Mouse (Mus musculus) embryonic facial prominence, embryonic 15.5 days (tissue): ENCODE data around the gene Bmt2. TPM values are rescaled to one million over a fixed set of nuclear protein-coding genes. Genes with fewer than 3 reads are reported as not detected.
A peak's percentile ranks its signal among the peaks of the same experiment; 100 is the strongest.

Experiments used
- ATAC-seq: fragments of 200-750 bp; cut with Nextera tagmentation; 2 replicates; pipeline ENCODE4 v1.8.0; 2017; ENCODE audit warnings: low read depth, moderate TSS enrichment; ENCODE audit not compliant: insufficient number of reproducible peaks, low FRiP score, low TSS enrichment
- H3K27ac ChIP-seq: fragments of 300-500 bp; sonication (generic); replicated peaks from 2 replicates; pipeline ENCODE4 v1.5.1; 2015; ENCODE audit warnings: mild to moderate bottlenecking, inconsistent platforms
- H3K27me3 ChIP-seq: fragments of 300-500 bp; sonication (generic); 2 replicates; pipeline ENCODE4 v1.6.1; 2015; ENCODE audit warnings: inconsistent platforms
- H3K36me3 ChIP-seq: fragments of 300-500 bp; sonication (generic); 2 replicates; pipeline ENCODE4 v1.6.1; 2015; ENCODE audit warnings: mild to moderate bottlenecking, inconsistent platforms
- H3K4me1 ChIP-seq: fragments of 300-500 bp; sonication (generic); 2 replicates; pipeline ENCODE4 v1.6.1; 2015; ENCODE audit warnings: inconsistent platforms
- H3K4me2 ChIP-seq: fragments of 300-500 bp; sonication (generic); replicated peaks from 2 replicates; pipeline ENCODE4 v1.6.1; 2015; ENCODE audit warnings: mild to moderate bottlenecking, inconsistent platforms
- H3K4me3 ChIP-seq: fragments of 300-500 bp; sonication (generic); replicated peaks from 2 replicates; pipeline ENCODE4 v1.5.1; 2015; ENCODE audit warnings: mild to moderate bottlenecking, inconsistent platforms
- H3K9ac ChIP-seq: fragments of 300-500 bp; sonication (generic); 2 replicates; pipeline ENCODE4 v1.6.1; 2015; ENCODE audit warnings: inconsistent platforms
- H3K9me3 ChIP-seq: fragments of 300-500 bp; sonication (generic); replicated peaks from 2 replicates; pipeline ENCODE4 v1.6.1; 2016; ENCODE audit warnings: inconsistent platforms
- WGBS: fragments of 180-500 bp; shearing (Covaris S2); methylation state at CpG from one replicate; pipeline ENCODE4 v1.1.7; 2015; 5-methylcytosine and 5-hydroxymethylcytosine counted together
- polyA plus RNA-seq: library from polyadenylated mRNA; unstranded; fragments of >200 nt; fragmentation: Nextera tagmentation; extraction: Ambion mirVana; gene quantifications from 2 replicates; pipeline ENCODE4 v1.2.1, GENCODE M21; 2015

The Bmt2 gene
- 15.6 and 16.9 TPM in 2 replicates for polyA plus RNA-seq

- WGBS = under 1% methylated on average over 37 of the region's 37 CpGs
- Histone ChIP-seq H3K27me3 (no peaks in the 10 kb centered on the region), H3K4me3 (peak within 1 kb of the TSS; percentile 77), H3K4me1 (0 out of 2 replicates have a peak, but pooled peaks cover 4% of the 10 kb centered on the region), H3K36me3 (no peaks in the 10 kb centered on the region), H3K9ac (peak within 1 kb of the TSS; percentile 85), H3K4me2 (peak within 1 kb of the TSS; percentile 62), H3K9me3 (no peaks in the 10 kb centered on the region), H3K27ac (peak within 1 kb of the TSS; percentile 96)
- peak; percentile 99 for ATAC-seq
These were observed at the start of gene Bmt2 for GRCm38 (mm10) chr6:13677818-13678282. Gene Bmt2 (minus strand): TSS chr6:13677966.

GRCm38 (mm10) chr6:13722166-13722565 is 44.4 kb upstream of the Bmt2 start:
- 85% methylated on average over 3 of the region's 3 CpGs for WGBS
- H3K9me3 ChIP-seq = no peaks in the 10 kb centered on the region

GRCm38 (mm10) chr6:13714867-13715266 is 37.1 kb upstream of the Bmt2 start:
- ATAC-seq = no peak
- no peaks in the 10 kb centered on the region for H3K4me1 ChIP-seq
- no peaks in the 10 kb centered on the region for H3K9me3 ChIP-seq
- no peaks in the 10 kb centered on the region for H3K27me3 ChIP-seq
- 86% methylated on average over 3 of the region's 3 CpGs for WGBS
- no peak overlapping the region for H3K9ac ChIP-seq
- no peak overlapping the region for H3K4me3 ChIP-seq
- H3K4me2 ChIP-seq = no peak overlapping the region
- H3K36me3 ChIP-seq = no peaks in the 10 kb centered on the region
- no peak overlapping the region for H3K27ac ChIP-seq

More at GRCm38 (mm10) chr6:13722166-13722565, 44.4 kb upstream of the Bmt2 start:
- no peaks in the 10 kb centered on the region for H3K36me3 ChIP-seq
- no peak overlapping the region for H3K4me3 ChIP-seq
- H3K4me1 ChIP-seq = no peaks in the 10 kb centered on the region
- no peaks in the 10 kb centered on the region for H3K27me3 ChIP-seq
- no peak overlapping the region for H3K27ac ChIP-seq
- H3K4me2 ChIP-seq = no peak overlapping the region
- ATAC-seq = no peak
- no peak overlapping the region for H3K9ac ChIP-seq

- Histone ChIP-seq H3K27me3 (no peaks in the 10 kb centered on the region), H3K4me1 (no peaks in the 10 kb centered on the region), H3K4me3 (no peak overlapping the region), H3K36me3 (no peaks in the 10 kb centered on the region), H3K9me3 (no peaks in the 10 kb centered on the region), H3K9ac (no peak overlapping the region), H3K27ac (no peak overlapping the region), H3K4me2 (no peak overlapping the region)
- WGBS = 74% methylated on average over 4 of the region's 4 CpGs
- no peak for ATAC-seq
These were observed 19.1 kb upstream of the Bmt2 start for GRCm38 (mm10) chr6:13696882-13697281.

- H3K4me1 ChIP-seq = no peaks in the 10 kb centered on the region
These were observed 17.5 kb upstream of the Bmt2 start for GRCm38 (mm10) chr6:13695103-13695845.

GRCm38 (mm10) chr6:13691657-13692294 is 14.0 kb upstream of the Bmt2 start:
- H3K4me3 ChIP-seq = no peak overlapping the region
- no peak overlapping the region for H3K4me2 ChIP-seq
- H3K4me1 ChIP-seq = no peaks in the 10 kb centered on the region
- H3K9me3 ChIP-seq = no peaks in the 10 kb centered on the region
- H3K36me3 ChIP-seq = no peaks in the 10 kb centered on the region
- no peak overlapping the region for H3K27ac ChIP-seq
- 54% methylated on average over 2 of the region's 2 CpGs for WGBS
- no peaks in the 10 kb centered on the region for H3K27me3 ChIP-seq
- no peak overlapping the region for H3K9ac ChIP-seq
- no peak for ATAC-seq

More at GRCm38 (mm10) chr6:13695103-13695845, 17.5 kb upstream of the Bmt2 start:
- Histone ChIP-seq H3K4me3 (no peak overlapping the region), H3K27ac (no peak overlapping the region), H3K27me3 (no peaks in the 10 kb centered on the region), H3K9me3 (no peaks in the 10 kb centered on the region), H3K4me2 (no peak overlapping the region), H3K9ac (no peak overlapping the region), H3K36me3 (no peaks in the 10 kb centered on the region)
- 88% methylated on average over 2 of the region's 2 CpGs for WGBS
- ATAC-seq = no peak; the same call in 1 of the 2 replicates

- H3K4me3 ChIP-seq = no peak overlapping the region
- H3K9ac ChIP-seq = no peak overlapping the region
- H3K27ac ChIP-seq = no peak overlapping the region
- ATAC-seq = no peak
- no peaks in the 10 kb centered on the region for H3K36me3 ChIP-seq
- H3K27me3 ChIP-seq = no peaks in the 10 kb centered on the region
- H3K9me3 ChIP-seq = no peaks in the 10 kb centered on the region
- H3K4me2 ChIP-seq = no peak overlapping the region
- H3K4me1 ChIP-seq = no peaks in the 10 kb centered on the region
These were observed 12.6 kb upstream of the Bmt2 start for GRCm38 (mm10) chr6:13690398-13690797.

- H3K9me3 ChIP-seq = no peaks in the 10 kb centered on the region
- ATAC-seq = no peak
- 88% methylated on average over 2 of the region's 2 CpGs for WGBS
These were observed 6.3 kb upstream of the Bmt2 start for GRCm38 (mm10) chr6:13683929-13684595.

GRCm38 (mm10) chr6:13678349-13678748 is 583 bp upstream of the Bmt2 start:
- H3K9ac ChIP-seq = no peak overlapping the region
- H3K4me3 ChIP-seq = peak overlapping the region; percentile 77
- H3K4me1 ChIP-seq = 0 out of 2 replicates have a peak, but pooled peaks cover 4% of the 10 kb centered on the region
- 14% methylated on average over 5 of the region's 5 CpGs for WGBS
- no peaks in the 10 kb centered on the region for H3K36me3 ChIP-seq
- no peaks in the 10 kb centered on the region for H3K9me3 ChIP-seq
- peak overlapping the region; percentile 68; the same call in 1 of the 2 replicates for H3K27ac ChIP-seq
- ATAC-seq = no peak
- H3K4me2 ChIP-seq = peak overlapping the region; percentile 62
- H3K27me3 ChIP-seq = no peaks in the 10 kb centered on the region

More at GRCm38 (mm10) chr6:13683929-13684595, 6.3 kb upstream of the Bmt2 start:
- no peaks in the 10 kb centered on the region for H3K36me3 ChIP-seq
- no peaks in the 10 kb centered on the region for H3K27me3 ChIP-seq
- H3K4me1 ChIP-seq = no peaks in the 10 kb centered on the region
- H3K4me3 ChIP-seq = no peak overlapping the region
- H3K4me2 ChIP-seq = no peak overlapping the region
- H3K27ac ChIP-seq = no peak overlapping the region
- H3K9ac ChIP-seq = no peak overlapping the region

GRCm38 (mm10) chr6:13677141-13677761 is 515 bp downstream of the Bmt2 start:
- no peaks in the 10 kb centered on the region for H3K9me3 ChIP-seq
- peak overlapping the region; percentile 85 for H3K9ac ChIP-seq
- H3K27ac ChIP-seq = peak overlapping the region; percentile 96
- H3K27me3 ChIP-seq = no peaks in the 10 kb centered on the region
- ATAC-seq = peak; percentile 71
- H3K36me3 ChIP-seq = no peaks in the 10 kb centered on the region
- WGBS = under 1% methylated on average over 41 of the region's 43 CpGs
- H3K4me2 ChIP-seq = peak overlapping the region; percentile 62
- peak overlapping the region; percentile 77 for H3K4me3 ChIP-seq
- H3K4me1 ChIP-seq = 0 out of 2 replicates have a peak, but pooled peaks cover 4% of the 10 kb centered on the region

- ATAC-seq = no peak
- Histone ChIP-seq H3K27ac (no peak overlapping the region), H3K4me3 (peak overlapping the region; percentile 77), H3K4me1 (0 out of 2 replicates have a peak, but pooled peaks cover 4% of the 10 kb centered on the region), H3K27me3 (no peaks in the 10 kb centered on the region), H3K36me3 (no peaks in the 10 kb centered on the region), H3K9me3 (no peaks in the 10 kb centered on the region), H3K9ac (no peak overlapping the region), H3K4me2 (peak overlapping the region; percentile 62; the same call in 1 of the 2 replicates)
These were observed 1.6 kb downstream of the Bmt2 start for GRCm38 (mm10) chr6:13676196-13676595.
